Mouse (Mus musculus): Measurements from ENCODE around the gene 1700015G11Rik.

1700015G11Rik gene

GRCm38 (mm10) chr7:51967581-51967980 lies 47.9 kb downstream of the 1700015G11Rik start:
- no peak for DNase-seq (ENCODE audit: low spot score in 2 of 2)

GRCm38 (mm10) chr7:51964681-51965080 lies 50.8 kb downstream of the 1700015G11Rik start:
- no peak for DNase-seq (ENCODE audit: low spot score in 2 of 2)

- DNase-seq (ENCODE audit: low spot score in 2 of 2): no peak
Measured at GRCm38 (mm10) chr7:51962219-51962952, 53.1 kb downstream of the 1700015G11Rik start.
